Mouse (Mus musculus): ENCODE measurements around the gene Lrrc47. TPM values are rescaled to one million over a fixed set of nuclear protein-coding genes. Genes with fewer than 3 reads are reported as not detected.

Gene Lrrc47
- polyA plus RNA-seq, 1 experiment, result not detected

DNA sequence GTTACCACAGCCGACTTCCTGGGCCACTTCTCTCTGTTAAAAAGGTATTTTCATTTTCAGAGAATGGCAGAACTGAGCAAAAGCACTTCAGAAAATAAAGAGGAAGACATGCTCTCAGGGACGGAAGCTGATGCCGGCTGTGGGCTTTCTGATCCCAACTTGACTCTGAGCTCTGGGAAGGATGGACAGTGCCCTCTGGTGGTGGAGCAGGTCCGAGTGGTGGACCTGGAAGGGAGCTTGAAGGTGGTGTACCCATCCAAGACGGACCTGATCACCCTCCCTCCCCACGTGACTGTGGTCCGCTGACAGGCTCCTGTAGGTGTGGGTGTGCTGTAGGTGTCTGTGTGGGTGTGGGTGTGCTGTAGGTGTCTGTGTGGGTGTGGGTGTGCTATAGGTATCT, 8.0 kb downstream of the Lrrc47 start:
- 57% methylated on average over 7 of the region's 7 CpGs for WGBS
- Histone ChIP-seq H3K4me1 (ENCODE audit: control insufficient read depth, insufficient read depth, low read length) (peaks cover 16% of the 10 kb centered on the region), H3K4me3 (ENCODE audit: insufficient read depth, low read depth, low read length) (no peak overlapping the region), H3K27ac (ENCODE audit: insufficient read depth, low read depth, low read length) (no peak overlapping the region)
- peak; percentile 58; the same call in 1 of the 2 replicates for TF ChIP-seq CTCF (IDR thresholded peaks at IDR 0.05; ENCODE audit: insufficient read depth, low read depth, low read length)
- TF ChIP-seq POLR2A (IDR thresholded peaks at IDR 0.05; ENCODE audit: insufficient read depth, low read depth, low read length), result no peak

DNA sequence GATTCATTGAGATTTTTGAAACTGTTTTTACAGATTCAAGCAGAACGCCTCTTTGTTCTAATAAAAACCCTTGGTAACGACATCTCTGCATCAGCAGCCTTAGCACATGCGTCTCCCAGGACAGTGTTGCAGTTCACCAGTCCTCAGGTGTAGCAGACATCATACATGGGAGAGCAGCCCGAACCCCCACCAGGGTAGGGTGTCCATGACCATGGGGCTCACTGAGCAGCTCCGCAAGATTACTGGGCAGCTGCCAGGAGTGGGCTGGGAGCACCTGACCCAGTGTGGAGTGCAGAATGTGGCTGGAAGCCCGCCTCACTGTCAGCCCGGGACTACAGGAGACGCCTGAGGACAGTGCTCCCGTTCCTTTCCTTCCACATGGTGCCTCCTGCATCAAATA, 9.9 kb downstream of the Lrrc47 start:
- TF ChIP-seq POLR2A (IDR thresholded peaks at IDR 0.05; ENCODE audit: insufficient read depth, low read depth, low read length), result no peak
- no peak for TF ChIP-seq CTCF (IDR thresholded peaks at IDR 0.05; ENCODE audit: insufficient read depth, low read depth, low read length)
- Histone ChIP-seq H3K4me3 (ENCODE audit: insufficient read depth, low read depth, low read length) (no peak overlapping the region), H3K27ac (ENCODE audit: insufficient read depth, low read depth, low read length) (no peak overlapping the region), H3K4me1 (ENCODE audit: control insufficient read depth, insufficient read depth, low read length) (peaks cover 23% of the 10 kb centered on the region)
- 80% methylated on average over 9 of the region's 9 CpGs for WGBS

DNA sequence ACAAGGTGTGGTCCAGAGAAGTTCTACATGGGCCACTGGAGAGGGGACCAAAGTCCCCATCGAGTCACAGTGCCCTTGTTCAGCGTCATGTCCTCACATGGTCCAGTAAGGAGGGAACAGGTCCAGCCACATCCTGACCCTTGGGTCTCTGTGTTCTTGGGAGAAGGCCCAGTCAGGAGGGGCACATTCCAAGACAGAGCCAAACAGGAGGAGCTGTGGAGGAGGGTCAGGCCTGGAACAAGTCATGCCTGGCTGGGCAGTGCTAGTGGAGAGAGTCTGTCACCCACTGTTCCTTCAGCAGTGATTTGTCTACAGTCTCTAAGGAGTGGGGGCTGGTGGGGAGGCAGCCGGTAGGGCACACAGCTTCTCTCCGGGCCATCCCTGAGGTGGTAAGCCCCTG, 10.9 kb downstream of the Lrrc47 start:
- H3K4me3 ChIP-seq (ENCODE audit: insufficient read depth, low read depth, low read length), result no peak overlapping the region
- no peak overlapping the region for H3K27ac ChIP-seq (ENCODE audit: insufficient read depth, low read depth, low read length)
- H3K4me1 ChIP-seq (ENCODE audit: control insufficient read depth, insufficient read depth, low read length), result peaks cover 23% of the 10 kb centered on the region
- TF ChIP-seq POLR2A (IDR thresholded peaks at IDR 0.05; ENCODE audit: insufficient read depth, low read depth, low read length), result no peak
- no peak for TF ChIP-seq CTCF (IDR thresholded peaks at IDR 0.05; ENCODE audit: insufficient read depth, low read depth, low read length)
- 53% methylated on average over 4 of the region's 4 CpGs for WGBS

DNA sequence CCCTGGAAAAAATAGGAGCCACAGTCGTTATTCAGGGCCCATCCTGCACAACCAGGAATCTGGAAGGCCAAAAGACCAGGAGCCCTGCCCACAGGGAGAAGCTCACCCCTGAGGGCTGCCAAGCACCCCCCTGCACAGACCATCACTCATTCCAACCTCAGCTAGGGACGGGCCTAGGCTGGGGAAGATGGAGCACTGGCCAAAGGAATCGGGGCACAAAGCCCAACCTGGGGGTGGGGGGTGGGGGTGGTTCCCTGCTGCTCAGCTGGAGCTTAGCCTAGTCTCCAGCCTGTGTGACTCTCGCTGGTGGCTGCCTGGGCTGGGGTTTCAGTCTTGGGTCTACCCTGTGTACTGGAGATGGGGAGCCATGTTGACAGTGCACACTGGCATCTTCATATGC, 11.3 kb downstream of the Lrrc47 start:
- TF ChIP-seq CTCF (IDR thresholded peaks at IDR 0.05; ENCODE audit: insufficient read depth, low read depth, low read length) (no peak), POLR2A (IDR thresholded peaks at IDR 0.05; ENCODE audit: insufficient read depth, low read depth, low read length) (no peak)
- Histone ChIP-seq H3K4me3 (ENCODE audit: insufficient read depth, low read depth, low read length) (no peak overlapping the region), H3K4me1 (ENCODE audit: control insufficient read depth, insufficient read depth, low read length) (peaks cover 23% of the 10 kb centered on the region), H3K27ac (ENCODE audit: insufficient read depth, low read depth, low read length) (no peak overlapping the region)
- 18% methylated on average over 4 of the region's 4 CpGs for WGBS

DNA sequence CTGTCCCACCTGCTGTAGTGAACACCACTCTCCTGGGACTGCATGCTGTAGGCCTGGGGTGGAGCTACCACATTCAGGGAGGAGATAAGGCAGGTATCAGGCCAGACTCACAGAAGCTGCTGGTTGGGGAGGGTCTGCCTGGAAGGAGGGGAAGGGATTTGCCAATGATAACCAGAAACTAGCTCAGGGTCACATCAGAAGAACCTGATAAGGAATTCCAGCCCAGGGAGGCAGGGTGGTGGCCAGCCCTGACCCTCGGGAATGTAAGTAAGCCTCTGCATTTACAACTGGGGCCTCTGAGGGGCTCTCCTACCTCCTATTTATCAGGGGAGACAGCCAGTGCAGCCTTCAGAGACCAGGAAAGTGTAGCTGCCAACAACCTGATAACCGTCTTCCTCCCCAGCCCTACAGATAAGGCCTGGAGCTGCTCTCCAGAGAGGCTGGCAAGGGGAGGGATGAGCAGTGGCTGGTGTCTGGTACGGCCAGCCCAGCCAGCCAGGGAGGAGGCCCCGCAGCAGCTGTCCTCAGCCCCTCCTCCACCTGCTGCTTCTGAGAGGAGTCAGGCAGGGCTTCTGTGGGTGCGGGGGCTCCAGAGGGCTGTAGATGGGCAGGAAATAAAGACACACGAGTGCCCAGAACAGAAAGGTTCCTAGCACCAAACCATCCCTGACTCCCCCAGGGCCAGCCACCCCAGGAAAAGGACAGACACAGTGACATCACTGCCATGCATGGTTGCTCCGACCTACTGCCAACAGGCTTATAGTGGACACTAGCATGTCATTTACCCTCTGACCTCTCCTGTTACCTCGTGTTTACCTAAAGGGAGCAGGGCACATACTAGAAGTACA, 12.4 kb downstream of the Lrrc47 start:
- H3K4me3 ChIP-seq (ENCODE audit: insufficient read depth, low read depth, low read length), result no peak overlapping the region
- H3K27ac ChIP-seq (ENCODE audit: insufficient read depth, low read depth, low read length), result no peak overlapping the region
- peaks cover 23% of the 10 kb centered on the region for H3K4me1 ChIP-seq (ENCODE audit: control insufficient read depth, insufficient read depth, low read length)
- 40% methylated on average over 8 of the region's 8 CpGs for WGBS
- TF ChIP-seq CTCF (IDR thresholded peaks at IDR 0.05; ENCODE audit: insufficient read depth, low read depth, low read length) (no peak), POLR2A (IDR thresholded peaks at IDR 0.05; ENCODE audit: insufficient read depth, low read depth, low read length) (no peak)

DNA sequence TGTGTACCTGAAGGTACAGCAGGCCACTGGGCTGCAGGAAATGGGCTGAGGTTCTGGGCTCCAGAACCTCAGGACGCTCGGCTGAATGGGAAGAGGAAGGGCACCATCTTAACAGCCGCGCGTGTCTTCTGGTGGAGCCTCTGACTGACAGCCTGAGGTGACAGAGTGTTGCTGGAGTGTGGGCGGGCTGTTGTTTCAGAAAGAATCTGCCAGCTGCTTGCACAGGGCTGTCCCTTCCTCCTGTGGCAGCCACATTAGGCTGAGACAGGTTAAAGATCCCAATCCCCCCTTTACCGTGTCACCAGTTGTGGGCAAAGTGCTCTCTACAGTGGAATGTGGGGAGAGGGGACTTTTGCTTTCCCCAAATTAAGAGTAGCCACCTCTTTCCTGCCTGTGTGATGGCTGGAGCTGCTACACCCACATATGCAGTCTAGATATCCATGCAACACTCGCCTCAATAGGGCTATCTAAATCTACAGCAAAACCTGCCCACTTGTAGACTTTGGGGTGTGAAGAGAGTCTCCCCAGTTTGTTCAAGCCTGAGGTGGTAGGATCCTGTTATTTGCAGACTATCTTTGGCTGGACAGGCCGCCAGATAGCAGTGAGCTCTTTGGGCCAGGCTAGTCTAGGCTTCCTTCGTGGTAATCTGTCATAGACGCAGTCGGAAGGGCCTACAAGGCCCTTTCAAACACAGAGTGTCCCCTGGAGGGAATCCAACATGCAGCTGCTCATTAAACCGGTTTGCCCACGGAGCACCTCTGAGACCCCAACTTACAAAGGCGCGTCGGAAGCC, 13.4 kb downstream of the Lrrc47 start:
- TF ChIP-seq POLR2A (IDR thresholded peaks at IDR 0.05; ENCODE audit: insufficient read depth, low read depth, low read length) (no peak), CTCF (IDR thresholded peaks at IDR 0.05; ENCODE audit: insufficient read depth, low read depth, low read length) (no peak)
- Histone ChIP-seq H3K27ac (ENCODE audit: insufficient read depth, low read depth, low read length) (no peak overlapping the region), H3K4me3 (ENCODE audit: insufficient read depth, low read depth, low read length) (peak overlapping the region; percentile 30; the same call in 1 of the 2 replicates), H3K4me1 (ENCODE audit: control insufficient read depth, insufficient read depth, low read length) (peaks cover 23% of the 10 kb centered on the region)
- WGBS, result 59% methylated on average over 17 of the region's 17 CpGs

DNA sequence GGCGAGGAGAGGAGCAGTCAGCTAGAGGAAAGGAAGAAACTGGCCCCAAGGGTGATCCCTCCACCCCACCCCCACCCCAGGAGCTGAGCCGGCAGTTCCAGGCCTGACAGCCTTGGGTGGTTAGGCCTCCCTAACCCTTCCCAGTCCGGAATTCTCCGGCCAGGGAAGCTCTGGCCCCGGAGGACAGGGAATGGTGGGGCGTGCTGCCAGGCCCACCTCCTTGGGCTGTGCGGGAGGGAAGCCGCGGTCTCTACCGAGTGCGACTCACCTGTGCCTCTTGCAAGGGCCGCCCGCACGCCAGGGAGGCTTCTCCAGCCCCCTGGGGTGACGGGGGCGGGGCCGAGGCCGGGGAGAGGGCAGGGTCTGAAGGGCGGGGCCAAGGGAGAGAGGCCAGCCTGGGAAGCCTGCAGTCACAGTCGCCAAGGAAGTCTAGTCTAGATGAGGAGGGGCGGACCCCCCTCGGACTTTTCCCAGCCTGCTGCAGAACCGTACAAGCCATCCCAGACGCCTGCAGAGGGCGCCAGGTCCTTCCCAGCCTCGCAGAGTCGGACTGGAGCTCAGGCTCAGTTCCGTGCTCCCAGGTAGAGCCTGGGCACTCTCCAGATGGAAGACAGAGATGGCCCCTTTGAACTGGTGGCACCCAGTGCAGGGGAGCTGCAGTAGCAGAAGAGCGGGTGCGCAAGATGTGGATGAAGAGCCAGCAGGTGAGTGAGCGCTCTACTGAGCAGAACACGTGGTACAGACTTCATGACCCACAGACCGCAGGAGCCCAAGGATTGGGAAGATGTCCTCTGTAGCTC, 14.3 kb downstream of the Lrrc47 start, which contains the start of gene Smim1:
Gene Smim1 (minus strand): TSS at position 590 of the 800 bp plus-strand sequence.
- WGBS, result 6% methylated on average over 32 of the region's 33 CpGs
- Histone ChIP-seq H3K4me3 (ENCODE audit: insufficient read depth, low read depth, low read length) (peak within 1 kb of the TSS; percentile 30), H3K4me1 (ENCODE audit: control insufficient read depth, insufficient read depth, low read length) (peaks cover 23% of the 10 kb centered on the region), H3K27ac (ENCODE audit: insufficient read depth, low read depth, low read length) (no peak within 1 kb of the TSS)
- TF ChIP-seq CTCF (IDR thresholded peaks at IDR 0.05; ENCODE audit: insufficient read depth, low read depth, low read length) (0 out of 2 replicates have a peak, but pooled peaks have one; percentile 12), POLR2A (IDR thresholded peaks at IDR 0.05; ENCODE audit: insufficient read depth, low read depth, low read length) (no peak)

DNA sequence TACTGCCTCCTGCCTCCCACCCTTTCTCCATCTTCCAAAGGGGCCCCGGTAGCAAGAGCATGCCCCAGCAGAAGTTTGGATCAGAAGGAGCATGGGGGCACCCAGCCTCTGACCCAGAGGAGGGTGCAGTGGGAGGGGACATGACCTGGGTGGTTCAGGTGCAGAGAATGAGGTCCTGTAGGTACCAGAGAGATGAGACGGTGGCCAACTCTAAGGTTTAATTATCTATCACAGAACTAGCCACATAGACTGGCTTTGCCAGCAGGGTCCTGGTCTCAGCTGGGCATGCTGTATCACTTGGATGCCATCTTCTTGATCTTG, 14.9 kb downstream of the Lrrc47 start:
- H3K4me3 ChIP-seq (ENCODE audit: insufficient read depth, low read depth, low read length), result peak overlapping the region; percentile 30; the same call in 1 of the 2 replicates
- 30% methylated on average over 2 of the region's 2 CpGs for WGBS
- H3K4me1 ChIP-seq (ENCODE audit: control insufficient read depth, insufficient read depth, low read length), result peaks cover 23% of the 10 kb centered on the region
- H3K27ac ChIP-seq (ENCODE audit: insufficient read depth, low read depth, low read length), result no peak overlapping the region
- TF ChIP-seq POLR2A (IDR thresholded peaks at IDR 0.05; ENCODE audit: insufficient read depth, low read depth, low read length) (no peak), CTCF (IDR thresholded peaks at IDR 0.05; ENCODE audit: insufficient read depth, low read depth, low read length) (no peak)

Data from olfactory bulb, adult 2 months (tissue).